Mouse (Mus musculus): ENCODE measurements around the gene Tcf12. TPM values are rescaled to one million over a fixed set of nuclear protein-coding genes. Genes with fewer than 3 reads are reported as not detected.

Tcf12 gene
- polyA plus RNA-seq (2012; rRNA removed): 52.1 and 52.5 TPM in 2 replicates

- TF ChIP-seq POLR2A (IDR thresholded peaks at IDR 0.05; ENCODE audit: low read depth, low read length) (no peak), CTCF (IDR thresholded peaks at IDR 0.05; ENCODE audit: extremely low read depth, insufficient read depth, insufficient read length, insufficient replicate concordance) (no peak)
- peak; percentile 80 to 84 for DNase-seq (ENCODE audit: low read depth in 1 of 2, low spot score in 2 of 2)
- no peaks in the 10 kb centered on the region for H3K27me3 ChIP-seq (ENCODE audit: control insufficient read depth, insufficient read depth, low read length)
- H3K36me3 ChIP-seq (ENCODE audit: control insufficient read depth, insufficient read depth, low read length): peaks cover 4% of the 10 kb centered on the region
- peak within 1 kb of the TSS; percentile 95 for H3K27ac ChIP-seq (ENCODE audit: insufficient read depth, low read length)
- no peaks in the 10 kb centered on the region for H3K4me1 ChIP-seq (ENCODE audit: control insufficient read depth, insufficient read depth, insufficient read length)
- H3K4me3 ChIP-seq (ENCODE audit: extremely low read depth, insufficient read depth, insufficient read length): peak within 1 kb of the TSS; percentile 99
- 3% methylated on average over 85 of the region's 88 CpGs for WGBS
Observed at GRCm38 (mm10) chr9:72111622-72112550, at the start of gene Tcf12. TSS of gene Tcf12 (minus strand) at chr9:72111871.

- no peak for TF ChIP-seq POLR2A (IDR thresholded peaks at IDR 0.05; ENCODE audit: low read depth, low read length)
- TF ChIP-seq CTCF (IDR thresholded peaks at IDR 0.05; ENCODE audit: extremely low read depth, insufficient read depth, insufficient read length, insufficient replicate concordance): no peak
- 64% methylated on average over 2 of the region's 2 CpGs for WGBS
- DNase-seq (ENCODE audit: low read depth in 1 of 2, low spot score in 2 of 2): no peak
Observed at GRCm38 (mm10) chr9:72158392-72158791, 46.7 kb upstream of the Tcf12 start.

GRCm38 (mm10) chr9:72157091-72157490 lies 45.4 kb upstream of the Tcf12 start:
- Histone ChIP-seq H3K4me3 (ENCODE audit: extremely low read depth, insufficient read depth, insufficient read length) (no peak overlapping the region), H3K27ac (ENCODE audit: insufficient read depth, low read length) (no peak overlapping the region), H3K27me3 (ENCODE audit: control insufficient read depth, insufficient read depth, low read length) (peaks cover 2% of the 10 kb centered on the region), H3K36me3 (ENCODE audit: control insufficient read depth, insufficient read depth, low read length) (no peaks in the 10 kb centered on the region), H3K4me1 (ENCODE audit: control insufficient read depth, insufficient read depth, insufficient read length) (no peaks in the 10 kb centered on the region)
- 85% methylated on average over 1 of the region's 1 CpGs for WGBS
- TF ChIP-seq POLR2A (IDR thresholded peaks at IDR 0.05; ENCODE audit: low read depth, low read length) (no peak), CTCF (IDR thresholded peaks at IDR 0.05; ENCODE audit: extremely low read depth, insufficient read depth, insufficient read length, insufficient replicate concordance) (no peak)
- DNase-seq (ENCODE audit: low read depth in 1 of 2, low spot score in 2 of 2): no peak

More at GRCm38 (mm10) chr9:72158392-72158791, 46.7 kb upstream of the Tcf12 start:
- Histone ChIP-seq H3K27me3 (ENCODE audit: control insufficient read depth, insufficient read depth, low read length) (peaks cover 2% of the 10 kb centered on the region), H3K4me3 (ENCODE audit: extremely low read depth, insufficient read depth, insufficient read length) (no peak overlapping the region), H3K4me1 (ENCODE audit: control insufficient read depth, insufficient read depth, insufficient read length) (no peaks in the 10 kb centered on the region), H3K36me3 (ENCODE audit: control insufficient read depth, insufficient read depth, low read length) (no peaks in the 10 kb centered on the region), H3K27ac (ENCODE audit: insufficient read depth, low read length) (no peak overlapping the region)

DNA sequence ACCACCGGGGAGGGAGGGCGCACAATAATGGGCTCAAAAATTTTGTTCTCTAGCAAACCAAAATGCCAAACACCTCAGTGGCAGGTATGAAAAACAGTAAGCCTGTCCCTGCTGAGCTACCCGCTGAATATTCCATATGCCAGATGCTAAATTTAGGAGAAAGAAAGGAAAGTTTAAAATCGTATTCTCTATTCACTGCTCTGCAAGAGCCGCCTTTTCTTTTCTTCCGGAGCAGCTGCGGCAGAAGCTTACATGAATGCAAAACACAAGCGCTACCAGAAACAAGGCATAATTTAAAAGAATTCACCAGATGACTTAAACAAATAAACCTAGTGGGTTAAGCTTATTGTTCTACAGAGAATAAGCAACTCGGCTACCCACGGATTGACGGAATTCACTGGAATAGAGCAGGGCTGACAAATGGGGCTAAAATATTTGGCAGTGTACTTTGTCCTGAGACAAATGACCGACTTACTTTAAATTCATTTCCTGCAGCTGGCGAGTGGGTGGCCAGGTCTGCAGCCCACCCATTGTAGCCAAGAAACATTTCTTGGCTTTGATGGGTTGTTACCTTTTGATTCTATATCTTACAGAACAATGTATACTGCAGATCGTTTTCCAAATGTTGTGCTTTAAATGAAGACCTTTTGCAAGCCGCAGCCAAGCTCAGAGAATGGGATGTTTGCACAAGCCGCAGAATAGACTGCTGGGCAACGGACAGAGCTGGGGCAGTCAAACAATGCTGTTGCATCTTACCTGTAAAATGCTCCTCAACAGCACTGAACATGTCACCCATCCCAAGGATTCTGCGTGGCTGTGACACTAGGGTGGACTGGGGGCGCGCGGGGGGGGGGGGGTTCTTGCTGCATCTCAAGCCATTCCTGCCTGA lies 43.8 kb upstream of the Tcf12 start:
- WGBS: 29% methylated on average over 21 of the region's 21 CpGs
- no peak for DNase-seq (ENCODE audit: low read depth in 1 of 2, low spot score in 2 of 2)
- H3K27ac ChIP-seq (ENCODE audit: insufficient read depth, low read length): no peak overlapping the region
- H3K4me3 ChIP-seq (ENCODE audit: extremely low read depth, insufficient read depth, insufficient read length): no peak overlapping the region
- H3K27me3 ChIP-seq (ENCODE audit: control insufficient read depth, insufficient read depth, low read length): peaks cover 2% of the 10 kb centered on the region
- TF ChIP-seq CTCF (IDR thresholded peaks at IDR 0.05; ENCODE audit: extremely low read depth, insufficient read depth, insufficient read length, insufficient replicate concordance) (no peak), POLR2A (IDR thresholded peaks at IDR 0.05; ENCODE audit: low read depth, low read length) (no peak)
- H3K36me3 ChIP-seq (ENCODE audit: control insufficient read depth, insufficient read depth, low read length): no peaks in the 10 kb centered on the region
- no peaks in the 10 kb centered on the region for H3K4me1 ChIP-seq (ENCODE audit: control insufficient read depth, insufficient read depth, insufficient read length)

DNA sequence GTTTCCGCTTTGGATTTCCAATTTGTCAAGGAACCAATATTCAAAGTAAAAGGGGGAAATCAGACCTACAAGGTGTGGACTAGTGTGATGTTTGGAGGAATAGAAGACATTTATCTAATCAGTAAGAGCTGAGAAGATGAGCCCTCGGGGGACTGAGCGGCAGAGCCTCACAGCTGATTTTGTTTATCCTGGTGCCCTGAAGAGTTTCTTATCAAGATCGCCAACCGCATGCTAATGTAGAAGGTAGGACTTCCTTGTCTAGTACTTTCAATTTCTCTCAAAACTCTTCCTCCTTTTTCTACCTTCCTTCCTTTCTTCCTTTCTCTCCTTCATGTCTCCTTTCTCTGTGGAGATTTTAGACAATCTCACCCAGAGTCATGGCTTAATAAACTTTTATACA lies 32.5 kb upstream of the Tcf12 start:
- 77% methylated on average over 5 of the region's 5 CpGs for WGBS
- TF ChIP-seq CTCF (IDR thresholded peaks at IDR 0.05; ENCODE audit: extremely low read depth, insufficient read depth, insufficient read length, insufficient replicate concordance): no peak
- no peak for TF ChIP-seq POLR2A (IDR thresholded peaks at IDR 0.05; ENCODE audit: low read depth, low read length)
- H3K27ac ChIP-seq (ENCODE audit: insufficient read depth, low read length): no peak overlapping the region
- no peak overlapping the region for H3K4me3 ChIP-seq (ENCODE audit: extremely low read depth, insufficient read depth, insufficient read length)
- DNase-seq (ENCODE audit: low read depth in 1 of 2, low spot score in 2 of 2): no peak
- H3K27me3 ChIP-seq (ENCODE audit: control insufficient read depth, insufficient read depth, low read length): no peaks in the 10 kb centered on the region
- no peaks in the 10 kb centered on the region for H3K36me3 ChIP-seq (ENCODE audit: control insufficient read depth, insufficient read depth, low read length)
- H3K4me1 ChIP-seq (ENCODE audit: control insufficient read depth, insufficient read depth, insufficient read length): no peaks in the 10 kb centered on the region

DNA sequence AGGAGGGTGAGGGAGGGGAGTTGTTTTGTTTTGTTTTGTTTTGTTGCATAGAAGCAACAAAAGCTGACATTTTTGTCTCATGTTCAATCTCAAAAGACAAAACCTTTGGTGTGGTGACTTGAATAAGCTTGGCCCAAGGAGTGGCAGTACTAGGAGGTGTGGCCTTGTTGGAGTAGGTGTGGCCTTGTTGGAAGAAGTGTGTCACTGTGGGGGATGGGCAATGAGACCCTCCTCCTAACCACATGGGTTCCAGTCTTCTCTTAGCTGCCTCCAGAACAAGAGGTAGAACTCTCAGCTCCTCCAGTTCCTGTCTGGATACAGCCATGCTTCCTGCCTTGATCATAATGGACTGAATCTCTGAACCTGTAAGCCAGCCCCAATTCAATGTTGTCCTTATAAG lies 26.2 kb upstream of the Tcf12 start:
- no peak overlapping the region for H3K27ac ChIP-seq (ENCODE audit: insufficient read depth, low read length)
- H3K36me3 ChIP-seq (ENCODE audit: control insufficient read depth, insufficient read depth, low read length): no peaks in the 10 kb centered on the region
- no peak for DNase-seq (ENCODE audit: low read depth in 1 of 2, low spot score in 2 of 2)
- TF ChIP-seq POLR2A (IDR thresholded peaks at IDR 0.05; ENCODE audit: low read depth, low read length) (no peak), CTCF (IDR thresholded peaks at IDR 0.05; ENCODE audit: extremely low read depth, insufficient read depth, insufficient read length, insufficient replicate concordance) (no peak)
- no peaks in the 10 kb centered on the region for H3K27me3 ChIP-seq (ENCODE audit: control insufficient read depth, insufficient read depth, low read length)
- H3K4me3 ChIP-seq (ENCODE audit: extremely low read depth, insufficient read depth, insufficient read length): no peak overlapping the region
- H3K4me1 ChIP-seq (ENCODE audit: control insufficient read depth, insufficient read depth, insufficient read length): peaks cover 2% of the 10 kb centered on the region

Data from spleen, adult 2 months (tissue).